Mouse (Mus musculus): ENCODE results near the gene Ndnf.

Gene Ndnf

GRCm38 (mm10) chr6:65693938-65694337 lies 22.5 kb downstream of the Ndnf start:
- no peaks in the 10 kb centered on the region for H3K4me1 ChIP-seq (replicated peaks; ENCODE audit: low read depth, low read length)
- no peaks in the 10 kb centered on the region for H3K9me3 ChIP-seq (ENCODE audit: low read length)
- TF ChIP-seq POU5F1 (IDR thresholded peaks at IDR 0.05; ENCODE audit: borderline replicate concordance, low read length) (no peak), CTCF (conservative IDR thresholded peaks at IDR 0.05; ENCODE audit: low read length) (no peak), NANOG (IDR thresholded peaks at IDR 0.05; ENCODE audit: borderline replicate concordance, low read length) (no peak)
- H3K27me3 ChIP-seq (ENCODE audit: insufficient read depth, low read length), result no peaks in the 10 kb centered on the region
- H3K36me3 ChIP-seq (ENCODE audit: insufficient read depth, low read length), result no peaks in the 10 kb centered on the region
- no peak overlapping the region for H3K4me3 ChIP-seq (replicated peaks; ENCODE audit: low read length)

- Histone ChIP-seq H3K27me3 (ENCODE audit: insufficient read depth, low read length) (no peaks in the 10 kb centered on the region), H3K4me1 (replicated peaks; ENCODE audit: low read depth, low read length) (no peaks in the 10 kb centered on the region), H3K36me3 (ENCODE audit: insufficient read depth, low read length) (no peaks in the 10 kb centered on the region), H3K4me3 (replicated peaks; ENCODE audit: low read length) (no peak overlapping the region), H3K9me3 (ENCODE audit: low read length) (no peaks in the 10 kb centered on the region)
- no peak for TF ChIP-seq CTCF (conservative IDR thresholded peaks at IDR 0.05; ENCODE audit: low read length)
Measured at GRCm38 (mm10) chr6:65720676-65721075, 49.3 kb downstream of the Ndnf start.

GRCm38 (mm10) chr6:65725677-65726076 lies 54.3 kb downstream of the Ndnf start:
- Histone ChIP-seq H3K9me3 (ENCODE audit: low read length) (no peaks in the 10 kb centered on the region), H3K4me3 (replicated peaks; ENCODE audit: low read length) (no peak overlapping the region), H3K4me1 (replicated peaks; ENCODE audit: low read depth, low read length) (no peaks in the 10 kb centered on the region), H3K27me3 (ENCODE audit: insufficient read depth, low read length) (no peaks in the 10 kb centered on the region), H3K36me3 (ENCODE audit: insufficient read depth, low read length) (no peaks in the 10 kb centered on the region)
- TF ChIP-seq NANOG (IDR thresholded peaks at IDR 0.05; ENCODE audit: borderline replicate concordance, low read length) (no peak), POU5F1 (IDR thresholded peaks at IDR 0.05; ENCODE audit: borderline replicate concordance, low read length) (no peak), CTCF (conservative IDR thresholded peaks at IDR 0.05; ENCODE audit: low read length) (no peak)

- TF ChIP-seq CTCF (conservative IDR thresholded peaks at IDR 0.05; ENCODE audit: low read length) (no peak), NANOG (IDR thresholded peaks at IDR 0.05; ENCODE audit: borderline replicate concordance, low read length) (no peak), POU5F1 (IDR thresholded peaks at IDR 0.05; ENCODE audit: borderline replicate concordance, low read length) (no peak)
- H3K9me3 ChIP-seq (ENCODE audit: low read length), result no peaks in the 10 kb centered on the region
Measured at GRCm38 (mm10) chr6:65728261-65728660, 56.9 kb downstream of the Ndnf start.

GRCm38 (mm10) chr6:65739442-65739841 lies 68.1 kb downstream of the Ndnf start:
- no peaks in the 10 kb centered on the region for H3K4me1 ChIP-seq (replicated peaks; ENCODE audit: low read depth, low read length)
- no peaks in the 10 kb centered on the region for H3K36me3 ChIP-seq (ENCODE audit: insufficient read depth, low read length)
- no peak for TF ChIP-seq CTCF (conservative IDR thresholded peaks at IDR 0.05; ENCODE audit: low read length)
- TF ChIP-seq NANOG (IDR thresholded peaks at IDR 0.05; ENCODE audit: borderline replicate concordance, low read length), result no peak
- TF ChIP-seq POU5F1 (IDR thresholded peaks at IDR 0.05; ENCODE audit: borderline replicate concordance, low read length), result no peak
- no peak overlapping the region for H3K4me3 ChIP-seq (replicated peaks; ENCODE audit: low read length)
- H3K27me3 ChIP-seq (ENCODE audit: insufficient read depth, low read length), result no peaks in the 10 kb centered on the region
- H3K9me3 ChIP-seq (ENCODE audit: low read length), result no peaks in the 10 kb centered on the region

More at GRCm38 (mm10) chr6:65728261-65728660, 56.9 kb downstream of the Ndnf start:
- Histone ChIP-seq H3K27me3 (ENCODE audit: insufficient read depth, low read length) (no peaks in the 10 kb centered on the region), H3K4me1 (replicated peaks; ENCODE audit: low read depth, low read length) (no peaks in the 10 kb centered on the region), H3K4me3 (replicated peaks; ENCODE audit: low read length) (no peak overlapping the region), H3K36me3 (ENCODE audit: insufficient read depth, low read length) (no peaks in the 10 kb centered on the region)

GRCm38 (mm10) chr6:65743144-65743870 lies 71.9 kb downstream of the Ndnf start:
- Histone ChIP-seq H3K4me3 (replicated peaks; ENCODE audit: low read length) (no peak overlapping the region), H3K9me3 (ENCODE audit: low read length) (peaks cover 9% of the 10 kb centered on the region), H3K36me3 (ENCODE audit: insufficient read depth, low read length) (no peaks in the 10 kb centered on the region), H3K27me3 (ENCODE audit: insufficient read depth, low read length) (no peaks in the 10 kb centered on the region), H3K4me1 (replicated peaks; ENCODE audit: low read depth, low read length) (no peaks in the 10 kb centered on the region)
- no peak for TF ChIP-seq CTCF (conservative IDR thresholded peaks at IDR 0.05; ENCODE audit: low read length)
- TF ChIP-seq POU5F1 (IDR thresholded peaks at IDR 0.05; ENCODE audit: borderline replicate concordance, low read length), result no peak
- no peak for TF ChIP-seq NANOG (IDR thresholded peaks at IDR 0.05; ENCODE audit: borderline replicate concordance, low read length)

- Histone ChIP-seq H3K9me3 (ENCODE audit: low read length) (peaks cover 9% of the 10 kb centered on the region), H3K36me3 (ENCODE audit: insufficient read depth, low read length) (no peaks in the 10 kb centered on the region), H3K4me3 (replicated peaks; ENCODE audit: low read length) (no peak overlapping the region), H3K4me1 (replicated peaks; ENCODE audit: low read depth, low read length) (no peaks in the 10 kb centered on the region), H3K27me3 (ENCODE audit: insufficient read depth, low read length) (no peaks in the 10 kb centered on the region)
- TF ChIP-seq POU5F1 (IDR thresholded peaks at IDR 0.05; ENCODE audit: borderline replicate concordance, low read length), result no peak
- TF ChIP-seq NANOG (IDR thresholded peaks at IDR 0.05; ENCODE audit: borderline replicate concordance, low read length), result no peak
- TF ChIP-seq CTCF (conservative IDR thresholded peaks at IDR 0.05; ENCODE audit: low read length), result no peak
Measured at GRCm38 (mm10) chr6:65743871-65744202, 72.4 kb downstream of the Ndnf start.

GRCm38 (mm10) chr6:65758214-65758613 lies 86.8 kb downstream of the Ndnf start:
- Histone ChIP-seq H3K4me1 (replicated peaks; ENCODE audit: low read depth, low read length) (peaks cover 8% of the 10 kb centered on the region), H3K36me3 (ENCODE audit: insufficient read depth, low read length) (no peaks in the 10 kb centered on the region), H3K27me3 (ENCODE audit: insufficient read depth, low read length) (no peaks in the 10 kb centered on the region; the same call in 1 of the 2 replicates), H3K9me3 (ENCODE audit: low read length) (no peaks in the 10 kb centered on the region), H3K4me3 (replicated peaks; ENCODE audit: low read length) (no peak overlapping the region)
- TF ChIP-seq NANOG (IDR thresholded peaks at IDR 0.05; ENCODE audit: borderline replicate concordance, low read length) (no peak), POU5F1 (IDR thresholded peaks at IDR 0.05; ENCODE audit: borderline replicate concordance, low read length) (no peak), CTCF (conservative IDR thresholded peaks at IDR 0.05; ENCODE audit: low read length) (no peak)

- H3K4me3 ChIP-seq (replicated peaks; ENCODE audit: low read length), result no peak overlapping the region
- no peak for TF ChIP-seq CTCF (conservative IDR thresholded peaks at IDR 0.05; ENCODE audit: low read length)
- peaks cover 16% of the 10 kb centered on the region for H3K4me1 ChIP-seq (replicated peaks; ENCODE audit: low read depth, low read length)
- H3K36me3 ChIP-seq (ENCODE audit: insufficient read depth, low read length), result no peaks in the 10 kb centered on the region
- no peaks in the 10 kb centered on the region for H3K9me3 ChIP-seq (ENCODE audit: low read length)
- no peaks in the 10 kb centered on the region; the same call in 1 of the 2 replicates for H3K27me3 ChIP-seq (ENCODE audit: insufficient read depth, low read length)
Measured at GRCm38 (mm10) chr6:65759174-65759573, 87.8 kb downstream of the Ndnf start.
